Mouse (Mus musculus): Measurements from ENCODE around the gene Tbc1d8. TPM values are rescaled to one million over a fixed set of nuclear protein-coding genes. Genes with fewer than 3 reads are reported as not detected.

The Tbc1d8 gene
- polyA plus RNA-seq (2015; fragmentation: Nextera tagmentation; extraction: Ambion mirVana) = 5.3 and 7.3 TPM in 2 replicates

GRCm38 (mm10) chr1:39478057-39478895 lies at the start of gene Tbc1d8:
TSS of gene Tbc1d8 (minus strand) at chr1:39478755.
- Histone ChIP-seq H3K9me3 (ENCODE audit: control insufficient read depth, low read length) (no peaks in the 10 kb centered on the region), H3K4me2 (replicated peaks; ENCODE audit: low read depth) (peak within 1 kb of the TSS; percentile 90), H3K4me1 (replicated peaks; ENCODE audit: control insufficient read depth, insufficient read depth) (0 out of 2 replicates have a peak, but pooled peaks cover 2% of the 10 kb centered on the region), H3K9ac (ENCODE audit: low read length) (peak within 1 kb of the TSS; percentile 82), H3K4me3 (ENCODE audit: low read depth, low read length) (peak within 1 kb of the TSS; percentile 79), H3K27ac (replicated peaks) (peak within 1 kb of the TSS; percentile 95), H3K27me3 (ENCODE audit: control insufficient read depth, insufficient read depth, low read length) (no peaks in the 10 kb centered on the region), H3K36me3 (ENCODE audit: control insufficient read depth, insufficient read depth, low read length) (no peaks in the 10 kb centered on the region)
- ATAC-seq (ENCODE audit: low FRiP score, low TSS enrichment) (peak; percentile 96), DNase-seq (ENCODE audit: low spot score) (peak; percentile 96)
- WGBS = under 1% methylated on average over 80 of the region's 90 CpGs
- no peak for TF ChIP-seq EP300 (optimal IDR thresholded peaks at IDR 0.05)
- TF ChIP-seq CTCF (IDR thresholded peaks at IDR 0.05; ENCODE audit: low read depth) = peak; percentile 22; the same call in 1 of the 2 replicates

DNA sequence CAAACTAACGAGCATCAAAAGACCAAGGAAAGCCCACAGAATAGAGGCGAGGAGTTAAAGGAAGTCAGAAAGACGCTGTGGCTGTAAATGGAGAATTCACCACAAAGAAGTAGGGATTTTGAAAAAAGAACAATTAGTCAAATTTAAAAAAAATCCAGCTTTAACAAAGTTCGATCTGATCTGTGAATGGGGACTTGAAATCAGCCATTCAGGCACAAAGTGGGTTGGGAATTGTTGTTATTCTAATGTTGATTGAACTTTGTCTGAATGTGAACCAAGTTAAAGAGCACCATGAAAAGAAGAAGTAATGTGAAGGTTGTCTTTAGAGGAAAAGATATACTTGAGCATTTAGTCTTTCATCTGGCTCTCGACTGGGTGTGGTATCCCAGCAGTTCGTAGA lies 49.8 kb upstream of the Tbc1d8 start:
- WGBS = 75% methylated on average over 6 of the region's 6 CpGs
- H3K4me3 ChIP-seq (ENCODE audit: low read depth, low read length) = no peak overlapping the region
- ATAC-seq (ENCODE audit: low FRiP score, low TSS enrichment) = no peak
- no peak overlapping the region for H3K9ac ChIP-seq (ENCODE audit: low read length)
- no peaks in the 10 kb centered on the region for H3K4me1 ChIP-seq (replicated peaks; ENCODE audit: control insufficient read depth, insufficient read depth)
- TF ChIP-seq CTCF (IDR thresholded peaks at IDR 0.05; ENCODE audit: low read depth) = no peak
- H3K27me3 ChIP-seq (ENCODE audit: control insufficient read depth, insufficient read depth, low read length) = no peaks in the 10 kb centered on the region
- H3K4me2 ChIP-seq (replicated peaks; ENCODE audit: low read depth) = no peak overlapping the region
- H3K27ac ChIP-seq (replicated peaks) = no peak overlapping the region
- H3K36me3 ChIP-seq (ENCODE audit: control insufficient read depth, insufficient read depth, low read length) = no peaks in the 10 kb centered on the region
- no peak for DNase-seq (ENCODE audit: low spot score)
- H3K9me3 ChIP-seq (ENCODE audit: control insufficient read depth, low read length) = no peaks in the 10 kb centered on the region

- no peaks in the 10 kb centered on the region for H3K9me3 ChIP-seq (ENCODE audit: control insufficient read depth, low read length)
- no peak overlapping the region for H3K4me2 ChIP-seq (replicated peaks; ENCODE audit: low read depth)
- TF ChIP-seq EP300 (optimal IDR thresholded peaks at IDR 0.05) (no peak), CTCF (IDR thresholded peaks at IDR 0.05; ENCODE audit: low read depth) (peak; percentile 91)
- no peaks in the 10 kb centered on the region for H3K36me3 ChIP-seq (ENCODE audit: control insufficient read depth, insufficient read depth, low read length)
- H3K4me1 ChIP-seq (replicated peaks; ENCODE audit: control insufficient read depth, insufficient read depth) = no peaks in the 10 kb centered on the region
- H3K9ac ChIP-seq (ENCODE audit: low read length) = no peak overlapping the region
- ATAC-seq (ENCODE audit: low FRiP score, low TSS enrichment) (peak; percentile 65), DNase-seq (ENCODE audit: low spot score) (peak; percentile 87)
- no peak overlapping the region for H3K27ac ChIP-seq (replicated peaks)
- H3K27me3 ChIP-seq (ENCODE audit: control insufficient read depth, insufficient read depth, low read length) = no peaks in the 10 kb centered on the region
- H3K4me3 ChIP-seq (ENCODE audit: low read depth, low read length) = no peak overlapping the region
- 10% methylated on average over 7 of the region's 7 CpGs for WGBS
These were observed 48.9 kb upstream of the Tbc1d8 start for GRCm38 (mm10) chr1:39527432-39527831.

DNA sequence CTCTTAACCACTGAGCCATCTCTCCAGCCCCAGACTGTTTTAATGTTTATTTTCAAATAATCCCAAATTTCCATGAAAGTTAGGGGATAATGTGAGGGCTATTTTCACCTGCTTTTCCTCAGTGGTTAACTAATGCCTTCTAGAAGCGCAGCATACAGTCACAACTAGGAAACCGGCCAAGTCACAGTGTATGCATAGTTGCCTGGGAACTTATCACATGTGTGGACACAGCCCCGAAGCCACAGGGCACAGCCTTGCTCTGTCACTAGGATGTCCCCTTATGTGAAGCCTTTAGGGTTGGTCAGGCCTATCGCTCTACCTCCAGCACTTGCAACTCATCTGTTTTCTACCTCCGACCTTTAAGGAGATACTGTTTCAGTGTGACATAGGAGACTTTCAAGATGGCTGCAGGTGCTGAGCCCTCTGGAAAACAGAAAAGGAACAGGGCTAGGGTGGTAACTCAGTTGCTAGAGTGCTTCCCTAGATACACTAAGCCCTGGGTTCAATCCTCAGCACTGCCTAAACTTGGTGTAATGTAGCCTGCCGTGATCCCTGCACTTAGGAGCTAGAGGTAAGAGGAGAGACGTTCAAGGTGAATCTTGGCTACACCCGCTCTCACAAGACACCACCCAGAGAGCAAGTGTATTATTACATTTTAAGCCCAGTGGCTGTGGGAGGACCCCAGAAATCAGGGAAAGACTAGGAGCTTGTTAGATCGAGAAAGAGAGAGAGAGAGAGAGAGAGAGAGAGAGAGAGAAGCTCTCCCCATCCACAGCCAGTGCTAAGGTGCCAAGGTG lies 48.0 kb upstream of the Tbc1d8 start:
- Histone ChIP-seq H3K9ac (ENCODE audit: low read length) (no peak overlapping the region), H3K4me3 (ENCODE audit: low read depth, low read length) (no peak overlapping the region), H3K9me3 (ENCODE audit: control insufficient read depth, low read length) (no peaks in the 10 kb centered on the region), H3K27me3 (ENCODE audit: control insufficient read depth, insufficient read depth, low read length) (no peaks in the 10 kb centered on the region), H3K27ac (replicated peaks) (no peak overlapping the region), H3K36me3 (ENCODE audit: control insufficient read depth, insufficient read depth, low read length) (no peaks in the 10 kb centered on the region), H3K4me1 (replicated peaks; ENCODE audit: control insufficient read depth, insufficient read depth) (no peaks in the 10 kb centered on the region), H3K4me2 (replicated peaks; ENCODE audit: low read depth) (no peak overlapping the region)
- TF ChIP-seq CTCF (IDR thresholded peaks at IDR 0.05; ENCODE audit: low read depth) (no peak), EP300 (optimal IDR thresholded peaks at IDR 0.05) (no peak)
- 76% methylated on average over 9 of the region's 9 CpGs for WGBS
- DNase-seq (ENCODE audit: low spot score) (no peak), ATAC-seq (ENCODE audit: low FRiP score, low TSS enrichment) (no peak)

DNA sequence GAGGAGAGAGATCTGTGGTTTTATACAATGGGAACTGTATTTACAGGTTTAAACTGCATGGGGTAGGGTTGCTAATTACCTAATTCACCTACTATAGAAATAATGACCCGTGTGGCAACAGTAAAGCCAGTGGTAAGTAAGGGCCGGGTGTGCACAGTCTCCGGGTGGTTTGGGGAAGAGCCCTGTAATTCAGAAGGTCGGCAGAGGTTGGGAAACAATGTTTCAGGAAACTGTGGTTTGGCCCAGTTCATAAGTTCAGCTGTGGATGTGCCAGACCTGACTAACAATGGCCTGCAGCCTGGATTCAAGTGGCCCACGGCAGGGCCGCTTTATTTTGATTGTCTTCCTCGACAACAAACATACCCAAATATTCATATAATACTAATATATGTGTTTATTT lies 47.2 kb upstream of the Tbc1d8 start:
- Histone ChIP-seq H3K27ac (replicated peaks) (no peak overlapping the region), H3K4me3 (ENCODE audit: low read depth, low read length) (no peak overlapping the region), H3K36me3 (ENCODE audit: control insufficient read depth, insufficient read depth, low read length) (no peaks in the 10 kb centered on the region), H3K9me3 (ENCODE audit: control insufficient read depth, low read length) (no peaks in the 10 kb centered on the region), H3K4me1 (replicated peaks; ENCODE audit: control insufficient read depth, insufficient read depth) (no peaks in the 10 kb centered on the region), H3K9ac (ENCODE audit: low read length) (no peak overlapping the region), H3K27me3 (ENCODE audit: control insufficient read depth, insufficient read depth, low read length) (no peaks in the 10 kb centered on the region), H3K4me2 (replicated peaks; ENCODE audit: low read depth) (no peak overlapping the region)
- ATAC-seq (ENCODE audit: low FRiP score, low TSS enrichment) (no peak), DNase-seq (ENCODE audit: low spot score) (no peak)
- TF ChIP-seq EP300 (optimal IDR thresholded peaks at IDR 0.05) = no peak
- TF ChIP-seq CTCF (IDR thresholded peaks at IDR 0.05; ENCODE audit: low read depth) = no peak
- WGBS = 68% methylated on average over 7 of the region's 7 CpGs
